Mouse (Mus musculus): ENCODE measurements at regions not wholly inside any gene's neighbourhood (a gene's known extent, or its start where the extent isn't known, plus 50 kb on each side); places are given as distances from the start of the nearest gene placed in this dataset.

GRCm38 (mm10) chr2:50643219-50643618, 346.6 kb upstream of the Mmadhc start:
- TF ChIP-seq POLR2A (IDR thresholded peaks at IDR 0.05; ENCODE audit: borderline replicate concordance, extremely low read depth, low read depth, low read length) (no peak), CTCF (IDR thresholded peaks at IDR 0.05; ENCODE audit: insufficient read depth, low read length) (no peak)

Measured in lung, adult 2 months (tissue).